Mouse (Mus musculus) adrenal gland, postnatal 36 days (tissue): Measurements from ENCODE around the gene Bcl7c. TPM values are rescaled to one million over a fixed set of nuclear protein-coding genes. Genes with fewer than 3 reads are reported as not detected.
"Not testable (repeated sequence)": the region's sequence is repeated elsewhere in the genome, so short reads cannot be mapped to it uniquely, and the experiment has no call there.

Experiments
- DNase-seq, 2 experiments: peaks; one replicate each; pipeline ENCODE4 v3.0.0; 2021; ENCODE audit warnings: mixed read lengths in 1 of 2
- long read RNA-seq, 2 experiments: library from polyadenylated mRNA; stranded (forward); transcript quantifications; one replicate each; pipeline ENCODE4 v2.0.0; 2021; ENCODE audit warnings: borderline sequencing depth in 2 of 2
- total RNA-seq, 2 experiments: library from RNA; stranded (reverse); gene quantifications; 2 replicates each; pipeline ENCODE4 v1.2.3; 2021

Bcl7c gene
- 100 to 1,000 TPM in 1 of 2 experiments, 10 to 100 TPM in 1; 63.6 to 103 TPM for total RNA-seq
- long read RNA-seq, experiment 1, transcript Bcl7c-201 (6 exons, 1,132 nt), result major isoform, 126 of 139 reads
- long read RNA-seq, experiment 1, partial matches to known transcripts, result 4 of 139 reads
- long read RNA-seq, experiment 1, other reads (novel, unspliced or antisense), result 8 of 139 reads
- long read RNA-seq, experiment 2, transcript Bcl7c-201 (6 exons, 1,132 nt), result major isoform, 36 of 41 reads
- long read RNA-seq, experiment 2, partial matches to known transcripts, result 3 of 41 reads
- long read RNA-seq, experiment 2, other reads (novel, unspliced or antisense), result 2 of 41 reads

DNA sequence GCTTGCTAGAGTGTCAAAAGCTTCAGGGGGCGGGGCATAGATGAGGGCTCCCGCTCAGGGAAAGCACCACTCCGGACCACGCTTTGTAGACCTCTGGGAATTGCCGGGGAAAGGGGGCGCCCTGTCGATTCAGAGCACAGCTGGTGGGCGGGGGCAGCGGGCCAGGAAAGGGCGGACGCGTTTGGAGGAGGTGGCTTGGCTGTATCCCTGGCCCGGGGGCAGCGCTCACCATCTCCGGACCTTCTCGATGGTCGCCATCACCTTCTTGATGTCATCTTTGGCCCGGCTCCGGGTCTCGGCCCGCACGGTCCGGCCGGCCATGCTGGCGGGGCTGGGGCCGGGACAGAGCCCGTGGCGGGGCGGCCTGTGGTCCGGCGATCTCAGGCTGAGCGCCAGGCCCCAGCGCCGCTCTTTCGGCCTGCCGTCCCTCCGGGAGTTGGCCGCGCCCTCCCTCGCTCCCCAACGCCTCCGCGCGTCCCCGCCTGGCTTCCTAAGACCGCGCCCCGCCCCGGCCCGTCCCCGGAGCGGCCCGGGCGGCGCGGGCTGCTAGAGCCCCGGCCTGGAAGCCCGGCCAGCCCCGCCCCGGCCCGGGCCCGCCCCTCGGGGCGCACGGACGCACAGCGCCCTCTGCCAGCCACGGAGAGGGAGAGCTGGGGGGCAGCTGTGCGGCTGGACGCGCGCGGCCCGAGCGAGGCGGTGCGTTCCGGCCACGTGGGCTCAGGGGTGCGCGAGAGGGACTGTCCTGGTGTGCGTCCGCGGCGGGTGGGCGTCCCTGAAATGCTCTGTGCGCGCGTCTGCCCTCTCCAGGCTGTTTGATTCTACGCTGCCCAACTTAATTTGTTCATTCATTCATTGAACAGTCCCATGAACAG lies at the start of gene Bcl7c:
Gene Bcl7c, minus strand, starts transcription at position 727 of the 872 bp plus-strand sequence.
- DNase-seq, result peak; percentile 94 to 95

DNA sequence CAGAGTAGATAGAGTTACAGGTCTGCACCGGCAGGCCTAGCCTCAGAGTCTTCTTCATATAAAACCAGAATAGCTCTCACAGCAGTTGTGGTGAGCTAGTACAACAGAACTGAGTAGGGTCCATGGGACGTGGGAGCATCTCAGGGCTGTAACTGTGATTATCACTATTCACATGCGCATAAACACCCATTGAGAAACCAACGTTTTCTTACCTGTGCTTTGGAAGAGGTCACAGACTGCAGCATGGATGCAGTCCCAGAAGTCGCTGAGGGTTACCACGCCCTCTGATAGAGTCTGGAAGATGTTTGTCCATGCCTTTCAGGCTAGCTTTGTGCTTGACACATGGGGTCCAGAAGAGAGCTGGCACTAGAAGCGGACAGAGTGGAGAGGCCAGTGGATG lies 45.0 kb upstream of the Bcl7c start:
- no peak for DNase-seq

DNA sequence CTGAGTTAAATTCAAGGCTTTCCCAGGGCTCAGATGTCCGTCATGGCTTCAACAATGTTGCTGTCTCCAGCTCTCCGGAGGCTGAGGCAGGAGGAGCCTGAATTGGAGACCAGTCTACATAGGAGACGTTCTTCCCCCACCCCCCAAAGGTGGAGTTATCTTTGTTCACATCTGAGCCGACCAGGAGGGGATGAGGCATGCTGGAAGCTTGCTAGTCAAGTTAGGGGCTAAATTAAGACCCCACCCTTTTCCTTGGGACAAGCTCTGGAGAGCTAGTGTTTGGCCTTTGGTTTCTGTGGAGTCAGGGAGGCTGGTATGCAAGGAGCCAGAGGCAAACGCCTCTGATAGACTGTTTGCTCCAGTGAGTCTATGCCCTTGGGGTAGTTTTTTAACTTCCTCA lies 44.4 kb upstream of the Bcl7c start:
- no peak for DNase-seq

DNA sequence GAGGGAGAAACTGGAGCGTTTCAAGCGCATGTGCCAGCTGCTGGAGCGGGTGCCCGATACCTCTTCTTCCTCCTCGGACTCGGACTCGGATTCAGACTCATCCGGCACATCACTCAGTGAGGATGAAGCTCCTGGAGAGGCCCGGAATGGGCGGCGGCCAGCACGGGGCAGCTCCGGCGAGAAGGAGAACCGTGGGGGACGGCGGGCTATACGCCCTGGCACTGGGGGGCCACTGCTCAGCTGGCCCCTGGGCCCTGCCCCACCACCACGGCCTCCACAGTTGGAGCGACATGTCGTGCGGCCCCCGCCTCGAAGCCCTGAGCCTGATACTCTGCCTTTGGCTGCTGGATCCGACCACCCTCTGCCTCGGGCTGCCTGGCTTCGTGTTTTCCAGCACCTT lies 43.3 kb upstream of the Bcl7c start:
- no peak for DNase-seq

DNA sequence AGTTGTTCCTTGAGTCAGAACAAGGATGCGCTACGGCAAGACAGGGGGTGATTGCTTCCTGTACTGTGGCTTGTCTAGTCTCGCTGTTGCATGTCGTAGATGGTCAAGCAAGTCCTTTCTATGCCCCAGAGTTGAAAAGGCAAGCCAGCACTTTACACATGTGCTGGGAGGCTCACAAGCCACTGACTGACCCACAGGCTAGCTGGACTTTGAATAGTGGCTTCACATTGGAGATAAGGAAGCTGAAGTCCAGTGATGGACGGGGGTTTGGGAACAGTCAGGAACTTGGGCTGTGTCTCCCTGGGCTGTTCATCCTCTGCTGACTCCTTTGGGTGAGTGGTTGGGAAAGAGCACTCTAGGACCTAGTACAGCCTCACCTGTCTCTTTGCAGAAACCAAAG lies 42.9 kb upstream of the Bcl7c start:
- no peak for DNase-seq

DNA sequence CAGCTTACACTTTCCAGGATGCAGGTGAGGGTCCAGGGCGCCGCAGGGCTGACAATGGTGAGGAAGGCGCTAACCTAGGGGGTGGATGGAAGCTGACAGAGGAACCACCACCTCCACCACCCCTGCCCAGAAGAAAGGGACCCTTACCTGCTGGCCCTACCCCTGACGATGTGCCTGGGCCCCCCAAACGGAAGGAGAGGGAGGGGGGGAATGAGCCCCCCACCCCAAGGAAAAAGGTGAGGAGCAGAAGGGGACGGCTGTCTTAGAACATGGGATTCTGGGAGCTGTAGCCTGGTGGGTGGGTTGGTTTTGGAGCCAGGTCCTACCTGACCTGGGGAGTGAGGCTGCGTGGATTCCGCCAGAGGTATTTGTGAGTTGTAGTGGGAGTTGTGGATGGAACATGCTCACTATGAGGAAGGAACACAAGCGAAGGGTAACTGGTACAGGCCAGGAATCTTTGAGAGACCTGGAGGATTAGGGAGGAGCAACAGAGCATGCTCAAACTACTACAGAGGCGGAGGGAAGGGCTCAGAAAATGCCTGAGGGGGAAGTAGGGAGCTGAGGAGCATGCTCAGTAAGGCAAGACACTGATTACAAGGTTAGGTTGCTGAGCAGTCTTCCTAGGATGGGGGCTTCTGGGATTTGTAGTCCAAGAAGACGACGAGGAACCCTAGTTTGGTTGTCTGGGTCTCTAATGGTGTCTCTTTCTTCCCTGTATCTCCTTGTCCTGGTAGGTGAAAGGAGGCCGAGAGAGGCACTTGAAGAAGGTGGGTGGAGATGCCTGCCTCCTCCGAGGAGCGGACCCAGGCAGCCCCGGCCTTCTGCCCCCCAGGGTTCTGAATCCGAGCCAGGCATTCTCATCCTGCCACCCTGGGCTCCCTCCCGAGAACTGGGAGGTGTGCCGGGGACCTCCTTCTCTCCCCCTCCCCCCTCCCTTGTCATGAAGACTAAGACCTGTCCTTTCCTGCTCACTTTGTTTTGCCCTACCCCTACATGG lies 41.7 kb upstream of the Bcl7c start:
- DNase-seq, result no peak

DNA sequence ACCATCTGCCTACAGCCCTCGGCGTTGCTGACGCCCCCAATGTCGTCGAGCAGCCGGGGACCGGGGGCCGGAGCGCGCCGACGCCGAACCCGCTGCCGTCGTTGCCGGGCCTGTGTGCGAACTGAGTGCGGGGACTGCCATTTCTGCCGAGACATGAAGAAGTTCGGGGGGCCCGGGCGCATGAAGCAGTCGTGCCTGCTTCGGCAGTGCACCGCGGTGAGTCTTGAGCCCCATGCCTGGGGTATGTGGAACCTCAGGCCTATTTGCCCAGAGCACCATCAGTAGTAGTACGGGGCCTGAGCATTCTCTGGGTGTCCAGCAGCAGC lies 39.5 kb upstream of the Bcl7c start:
- DNase-seq, result no peak

DNA sequence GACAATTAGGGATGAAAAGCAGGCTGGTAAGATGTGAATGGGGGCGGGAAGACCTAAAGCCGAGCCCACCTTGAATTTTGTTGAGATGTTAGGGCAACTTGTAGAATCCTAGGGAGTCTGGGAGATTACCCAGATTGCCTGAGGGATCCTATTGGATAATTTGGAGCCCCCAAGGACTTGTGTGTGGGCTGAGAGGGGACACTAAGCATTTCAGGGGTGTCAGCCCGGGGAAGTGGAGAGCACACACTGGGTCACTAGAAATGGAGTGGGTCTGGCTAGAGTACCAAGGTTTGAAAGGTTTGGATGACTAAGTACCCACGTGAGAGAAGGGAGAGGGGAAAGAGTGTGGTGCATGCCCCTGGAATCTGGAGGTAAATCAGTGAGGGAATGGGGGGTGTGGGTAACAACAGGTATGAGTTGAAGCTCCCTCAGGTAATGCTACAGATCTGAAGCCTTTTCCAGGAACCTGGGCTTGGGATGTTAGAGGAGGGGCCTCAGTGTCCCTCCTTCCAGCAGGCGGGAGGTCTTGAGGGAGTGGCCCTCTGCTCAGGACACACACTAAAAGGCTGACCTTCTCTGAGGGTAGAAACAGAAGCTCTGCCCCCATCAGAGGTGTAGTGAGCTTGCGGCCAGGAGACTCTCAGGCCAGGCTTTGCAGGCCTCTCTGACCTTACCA lies 39.0 kb upstream of the Bcl7c start:
- no peak for DNase-seq

DNA sequence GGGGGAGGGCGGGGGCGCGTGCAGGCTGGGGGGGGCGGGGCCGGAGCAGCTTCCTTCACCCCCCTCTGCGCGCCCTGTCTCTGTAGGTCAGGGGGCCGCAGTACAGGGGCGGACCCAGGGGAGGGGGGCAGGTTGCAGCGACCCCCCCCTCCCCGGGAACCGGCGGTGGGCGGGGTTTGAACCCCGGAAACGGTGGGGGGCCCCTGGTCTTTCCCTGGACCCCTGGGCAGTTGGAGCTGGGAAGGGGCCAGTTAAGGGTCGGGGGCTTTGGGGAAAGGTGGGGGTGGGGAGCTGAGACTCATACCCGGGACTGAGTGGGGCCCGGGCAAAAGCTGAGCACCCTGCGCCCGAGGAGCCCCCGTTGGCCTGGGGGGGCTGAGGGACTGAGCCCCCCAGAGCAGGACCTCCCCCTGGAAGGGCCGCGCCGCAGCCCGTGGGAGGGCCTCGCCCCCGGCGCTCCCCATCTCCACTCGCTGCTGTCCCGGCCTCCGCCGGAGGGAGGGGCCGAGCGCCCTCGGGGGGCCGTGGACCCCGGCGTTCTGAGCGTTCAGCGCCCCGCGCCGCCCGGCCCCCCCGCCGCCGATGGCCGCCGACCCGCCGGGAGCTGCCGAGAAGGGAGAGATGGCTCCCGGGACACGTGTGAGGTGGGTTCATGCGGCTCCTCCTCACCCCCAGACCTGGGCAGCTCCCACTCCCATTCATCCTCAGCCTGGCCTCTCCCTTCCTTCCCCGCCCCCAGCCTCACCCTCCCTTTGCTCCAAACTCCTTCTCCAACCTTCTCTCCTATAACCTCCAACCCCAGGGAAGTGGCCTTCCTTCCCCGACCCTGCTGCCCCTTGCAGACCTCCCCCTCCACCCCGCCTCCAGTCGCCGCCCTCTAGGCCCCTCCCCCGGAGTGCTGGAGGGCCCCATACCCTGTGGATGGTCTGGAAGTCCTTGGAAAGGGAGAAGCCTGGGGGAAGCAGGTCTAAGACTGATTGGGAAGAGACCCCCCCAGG lies 38.1 kb upstream of the Bcl7c start:
- DNase-seq, result peak; percentile 18 to 52

DNA sequence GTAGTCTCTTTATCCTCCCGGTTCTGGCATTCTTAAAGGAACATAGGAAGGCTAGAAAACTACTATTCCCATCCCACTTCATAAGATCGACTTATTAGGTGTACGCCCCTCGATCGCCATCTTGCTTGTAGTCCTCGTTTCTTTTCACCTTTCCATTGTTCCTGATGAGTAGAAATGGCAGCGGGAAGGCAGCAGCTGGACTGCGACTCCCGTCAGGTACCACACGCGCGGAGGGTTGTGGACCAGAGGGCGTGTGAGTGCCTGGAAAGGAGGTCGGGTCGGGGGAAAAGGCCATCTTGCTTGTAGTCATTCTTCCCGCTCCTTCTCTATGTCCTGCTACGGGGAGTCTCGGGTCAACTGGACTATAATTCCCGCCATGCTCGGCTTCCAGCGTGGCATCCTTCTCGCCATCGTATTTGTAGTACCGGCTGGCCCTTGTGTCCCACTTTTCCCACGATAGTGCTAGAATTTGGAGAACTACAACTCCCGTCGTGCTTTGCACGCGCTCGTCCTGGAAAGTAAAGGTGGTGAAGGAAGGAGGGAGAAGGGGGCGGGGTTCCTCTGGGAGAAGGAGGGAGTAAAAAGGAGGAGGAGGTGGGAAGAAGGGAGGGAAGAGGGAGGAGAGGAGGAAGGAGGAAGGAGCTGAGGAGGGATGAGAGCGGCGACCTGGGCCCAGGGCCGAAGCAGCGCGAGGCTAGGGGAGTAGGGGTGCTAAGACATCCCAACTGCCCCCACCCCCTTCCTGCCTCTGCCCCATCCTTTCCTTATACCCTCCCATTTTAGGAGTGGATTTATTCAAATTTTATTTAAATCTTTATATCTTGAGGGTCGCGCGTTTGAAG lies 37.1 kb upstream of the Bcl7c start:
- peak; percentile 95 for DNase-seq

DNA sequence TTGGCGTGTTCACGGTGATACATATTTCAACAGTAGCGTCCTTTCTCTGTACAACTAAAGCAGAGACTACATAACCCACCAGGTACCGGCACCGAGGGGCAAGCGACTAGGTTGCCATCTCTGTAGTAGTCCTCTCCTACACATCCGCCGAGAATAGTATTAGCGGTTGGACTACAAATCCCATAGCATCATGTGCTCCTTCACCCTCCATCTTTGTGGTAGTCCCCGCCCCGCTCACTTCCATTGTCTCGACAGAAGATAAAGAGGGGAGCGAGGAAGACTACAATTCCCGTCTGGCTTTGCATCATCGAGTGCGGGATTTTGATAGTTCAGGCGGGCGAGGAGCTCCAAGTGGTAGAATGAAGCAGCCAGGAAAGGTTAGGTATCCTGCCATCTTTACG lies 36.5 kb upstream of the Bcl7c start:
- peak; percentile 92 to 93 for DNase-seq

DNA sequence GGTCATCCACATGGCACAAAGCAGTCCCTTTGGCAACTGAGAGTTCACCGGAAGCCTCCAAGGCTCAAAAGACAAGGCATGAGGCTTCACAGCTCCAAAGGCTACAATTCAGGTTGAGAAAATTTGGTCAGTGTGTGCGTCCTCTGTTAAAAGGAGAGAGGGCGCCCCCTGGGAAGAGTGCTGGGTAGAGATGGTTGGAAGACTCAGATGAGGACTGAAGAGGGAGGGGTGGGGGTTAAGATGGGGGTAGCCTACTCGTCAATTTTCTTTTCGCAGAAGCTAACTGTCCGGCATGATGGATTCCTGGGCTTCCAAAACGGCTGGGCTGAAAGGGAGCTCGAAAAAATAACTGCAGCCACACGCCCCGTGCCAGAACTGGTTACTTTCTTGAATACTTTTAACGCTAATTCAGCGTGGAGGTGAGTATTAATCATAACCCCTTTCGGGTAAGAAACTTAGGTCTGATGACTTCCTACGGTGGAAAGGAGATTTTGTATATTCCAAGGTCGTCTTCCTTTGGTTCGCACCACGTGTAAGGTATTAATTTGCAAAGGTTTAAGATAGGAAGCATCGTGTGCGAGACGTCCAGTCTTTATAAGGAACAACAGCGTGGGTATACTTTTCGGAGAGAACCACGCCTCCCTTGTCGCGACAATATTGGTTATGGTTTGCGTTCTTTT lies 35.8 kb upstream of the Bcl7c start, which contains the start of gene Fbxl19:
Gene Fbxl19, plus strand, starts transcription at position 178 of the 680 bp plus-strand sequence.
- peak; percentile 79 to 87 for DNase-seq

DNA sequence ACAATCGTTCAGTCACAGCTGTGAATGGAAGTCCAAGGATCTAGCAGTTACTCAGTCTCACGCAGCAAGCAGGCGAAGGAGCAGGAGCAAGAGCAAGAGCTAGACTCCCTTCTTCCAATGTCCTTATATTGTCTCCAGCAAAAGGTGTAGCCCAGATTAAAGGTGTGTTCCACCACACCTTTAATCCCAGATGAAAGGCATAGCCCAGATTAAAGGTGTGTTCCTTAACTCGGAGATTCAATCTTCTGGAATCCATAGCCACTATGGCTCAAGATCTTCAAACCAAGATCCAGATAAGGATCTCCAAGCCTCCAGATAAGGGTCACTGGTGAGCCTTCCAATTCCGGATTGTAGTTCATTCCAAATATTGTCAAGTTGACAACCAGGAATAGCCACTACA lies 23.3 kb upstream of the Bcl7c start, which contains the start of gene Ctf2:
Gene Ctf2, minus strand, starts transcription at position 101 of the 400 bp plus-strand sequence.
- not testable (repeated sequence) for DNase-seq

DNA sequence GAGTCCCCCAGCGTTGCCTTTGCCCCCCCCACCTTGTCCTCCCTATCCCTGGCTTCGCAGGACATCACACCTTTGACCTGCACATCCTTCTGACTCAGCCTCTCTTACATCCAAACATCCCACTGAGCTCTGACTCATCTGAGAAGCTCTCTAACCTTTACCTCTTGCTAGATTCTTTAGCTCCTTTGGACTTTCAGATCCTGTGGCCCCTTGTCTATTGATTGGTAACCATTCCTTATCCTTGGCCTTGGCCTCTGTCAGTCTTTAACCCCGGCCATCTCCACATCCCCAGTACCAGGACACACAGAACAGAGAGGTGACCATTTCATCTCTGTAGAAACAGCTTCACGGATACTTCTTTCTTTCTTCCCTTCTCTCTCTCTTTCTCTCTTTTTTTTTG lies 21.4 kb upstream of the Bcl7c start:
- DNase-seq, result no peak

DNA sequence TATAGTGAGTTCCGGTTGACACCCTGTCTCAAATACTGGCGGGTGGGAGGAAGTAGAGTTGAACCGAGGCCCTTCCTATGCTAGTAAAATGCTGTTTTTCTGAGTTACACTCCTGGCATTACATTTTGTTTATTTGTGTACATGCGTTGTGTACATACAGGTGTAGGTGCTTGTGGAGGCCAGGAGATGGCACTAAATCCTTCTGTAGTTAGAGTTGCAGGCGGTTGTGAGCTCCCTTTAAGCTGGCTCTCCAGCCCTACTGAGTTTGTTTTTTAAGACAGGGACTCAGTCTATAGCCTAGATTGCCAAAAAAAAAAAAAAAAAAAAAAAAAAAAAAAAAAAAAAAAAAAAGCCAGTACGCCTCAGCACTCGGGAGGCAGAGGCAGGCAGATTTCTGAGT lies 19.2 kb upstream of the Bcl7c start:
- DNase-seq, result no peak

DNA sequence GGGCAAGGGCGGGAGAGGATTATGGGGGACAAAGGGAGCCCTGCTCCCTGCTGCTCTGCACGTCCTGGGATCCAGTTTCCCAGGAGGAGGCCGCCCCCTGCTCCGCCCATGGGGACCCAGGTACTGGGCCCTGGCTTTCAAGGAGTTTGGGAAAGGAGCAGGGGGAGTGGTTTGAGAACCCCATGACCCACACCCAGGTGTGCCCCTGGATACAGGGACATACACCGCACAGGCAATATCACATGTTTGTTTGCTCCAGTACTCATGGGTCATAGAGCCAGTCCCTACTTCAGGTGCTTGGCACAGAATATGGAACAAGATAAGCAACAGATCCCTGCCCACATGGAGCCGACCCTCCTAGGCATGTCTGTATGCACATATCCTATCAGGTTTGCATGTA lies 17.2 kb upstream of the Bcl7c start:
- DNase-seq, result no peak

DNA sequence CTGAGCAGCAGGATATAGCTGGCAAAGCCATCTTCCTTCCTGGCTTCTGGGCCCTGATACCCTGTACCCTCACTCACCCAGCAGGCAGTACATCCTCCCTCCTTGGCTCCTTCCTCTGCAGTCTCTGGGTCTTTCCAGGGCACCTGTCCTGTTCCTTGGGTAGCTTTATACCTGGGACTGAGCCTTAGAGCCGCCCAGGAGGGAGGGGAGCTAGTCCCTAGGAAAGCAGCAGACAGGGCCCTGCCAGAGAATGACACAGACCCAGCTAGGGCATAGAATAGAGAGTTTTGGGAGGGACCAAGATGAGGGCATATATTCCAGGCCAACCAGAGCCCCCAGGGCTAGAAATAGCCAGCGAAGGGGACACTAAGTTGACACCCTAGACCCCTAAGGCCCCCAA lies 16.8 kb upstream of the Bcl7c start:
- no peak for DNase-seq

DNA sequence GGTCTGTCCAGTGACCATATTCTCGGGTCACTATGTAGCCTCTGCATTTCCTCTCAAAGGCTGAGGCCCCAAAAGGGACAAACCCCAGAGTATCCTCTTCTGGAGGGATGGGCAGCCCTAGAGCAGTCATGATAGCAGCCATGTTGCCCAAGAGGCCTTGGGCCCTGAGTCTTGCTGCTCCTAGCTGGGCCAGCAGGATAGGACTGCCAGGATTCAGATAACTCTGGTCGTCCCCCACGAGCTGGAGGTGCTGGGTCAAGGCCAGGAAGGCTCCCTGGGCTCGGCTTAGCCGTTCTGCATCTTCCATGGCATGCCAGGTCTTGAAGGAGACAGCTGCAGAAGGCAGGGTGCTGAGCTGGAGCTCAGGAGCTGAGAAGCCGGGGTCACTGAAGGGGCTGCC lies 10.5 kb upstream of the Bcl7c start:
- DNase-seq, result peak in 1 of 2 experiments; percentile 26

DNA sequence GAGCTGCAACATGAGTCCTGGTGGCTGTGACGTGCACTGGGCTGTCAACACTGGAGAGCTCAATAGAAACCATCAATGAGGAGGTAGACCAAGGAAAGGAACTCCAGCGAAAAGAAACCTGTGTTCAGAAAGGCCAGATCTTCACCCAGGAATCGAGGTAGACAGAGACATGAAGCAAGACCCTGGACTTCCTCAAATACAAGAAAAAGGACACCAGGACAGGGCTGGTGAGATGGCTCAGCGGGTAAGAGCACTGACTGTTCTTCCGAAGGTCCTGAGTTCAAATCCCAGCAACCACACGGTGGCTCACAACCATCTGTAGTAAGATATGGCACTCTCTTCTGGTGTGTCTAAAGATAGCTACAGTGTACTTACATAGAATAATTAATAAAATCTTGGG lies 9.6 kb upstream of the Bcl7c start:
- no peak for DNase-seq
